Mouse (Mus musculus) urinary bladder, postnatal 4 days (tissue): ENCODE data around the gene Nr1i3.

Source experiments
- DNase-seq, 2 experiments: peaks; one replicate each; pipeline ENCODE4 v3.0.0; 2021 to 2022; ENCODE audit warnings: low spot score in 2 of 2

The Nr1i3 gene

GRCm38 (mm10) chr1:171195046-171195822, 18.5 kb upstream of the Nr1i3 start:
- DNase-seq = no peak

GRCm38 (mm10) chr1:171195887-171196397, 17.8 kb upstream of the Nr1i3 start, which contains the start of gene Pcp4l1:
TSS of gene Pcp4l1 (minus strand) at chr1:171196268.
- peak in 1 of 2 experiments; percentile 42 for DNase-seq

- no peak for DNase-seq
Measured at GRCm38 (mm10) chr1:171199532-171199931, 14.2 kb upstream of the Nr1i3 start.

GRCm38 (mm10) chr1:171200769-171201168, 13.0 kb upstream of the Nr1i3 start:
- DNase-seq = no peak

GRCm38 (mm10) chr1:171203471-171204248, 10.1 kb upstream of the Nr1i3 start:
- DNase-seq = no peak

DNA sequence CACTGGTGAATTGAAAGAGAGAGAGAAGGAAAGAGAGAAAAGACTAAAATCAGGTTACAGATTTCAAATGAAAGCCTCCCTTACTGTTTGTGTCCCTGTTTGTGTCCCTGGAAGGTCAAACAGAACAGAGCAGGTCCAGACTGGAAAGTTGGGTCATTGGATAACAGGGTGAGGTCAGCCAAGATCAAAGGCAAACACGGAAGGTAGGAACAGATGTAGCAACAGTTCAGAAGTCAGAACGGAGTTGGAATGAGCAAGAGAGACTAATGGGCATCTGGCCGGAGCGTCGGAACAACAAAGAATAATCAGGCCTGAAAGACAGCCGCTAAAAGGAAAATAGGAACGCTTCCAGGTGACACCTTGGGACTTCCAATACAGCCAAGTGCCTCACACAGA, 9.5 kb upstream of the Nr1i3 start:
- no peak for DNase-seq

GRCm38 (mm10) chr1:171205704-171206493, 7.9 kb upstream of the Nr1i3 start:
- no peak for DNase-seq

DNA sequence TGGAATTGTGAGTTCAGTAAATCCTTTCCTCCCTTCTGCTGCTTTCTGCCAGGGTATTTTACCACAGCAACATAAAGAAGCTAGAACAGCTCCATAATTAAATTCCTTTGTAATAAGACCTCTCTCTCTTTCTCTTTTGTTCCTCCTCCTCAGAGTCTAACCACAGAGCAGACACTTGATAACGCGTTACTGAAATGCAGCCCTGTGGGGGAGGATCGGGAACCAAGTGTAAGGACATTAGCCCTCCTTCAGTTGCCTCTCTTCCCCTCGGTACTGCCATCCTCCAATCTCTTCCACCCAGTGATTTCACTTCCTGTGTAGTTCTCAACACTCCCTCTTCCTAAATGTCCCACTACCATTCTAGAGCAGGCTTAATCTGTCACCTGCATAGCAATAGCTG, 4.4 kb upstream of the Nr1i3 start:
- DNase-seq = no peak

GRCm38 (mm10) chr1:171212854-171213253, 916 bp upstream of the Nr1i3 start:
- no peak for DNase-seq

- no peak for DNase-seq
Measured at GRCm38 (mm10) chr1:171216241-171216955, 2.6 kb downstream of the Nr1i3 start.

- DNase-seq = peak; percentile 76 to 89
Measured at GRCm38 (mm10) chr1:171220871-171221270, 7.1 kb downstream of the Nr1i3 start.

- DNase-seq = peak in 1 of 2 experiments; percentile 28
Measured at GRCm38 (mm10) chr1:171221281-171222193, 7.8 kb downstream of the Nr1i3 start.

GRCm38 (mm10) chr1:171222238-171223155, 8.7 kb downstream of the Nr1i3 start, which contains the start of gene Tomm40l:
TSS of gene Tomm40l (minus strand) at chr1:171222514.
- DNase-seq = peak; percentile 87 to 93

DNA sequence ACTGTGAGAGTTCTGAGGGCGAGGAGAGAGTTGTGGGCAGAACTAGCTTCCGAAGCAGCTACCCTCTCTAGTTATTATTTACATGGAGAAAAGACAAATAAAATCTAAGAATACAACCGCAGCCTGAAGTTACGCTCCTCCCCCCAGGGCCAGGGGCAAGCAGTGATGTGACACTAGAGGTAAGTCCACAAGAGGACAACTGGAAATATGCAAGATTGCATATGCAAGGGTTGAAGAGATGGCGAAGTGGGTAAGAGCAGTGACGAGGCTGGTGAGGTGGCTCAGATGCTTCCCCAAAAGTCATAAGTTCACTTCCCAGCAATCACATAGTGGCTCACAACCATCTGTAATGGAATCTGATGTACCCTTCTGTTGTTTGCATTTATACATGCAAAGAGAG, 9.4 kb downstream of the Nr1i3 start:
- DNase-seq = no peak

GRCm38 (mm10) chr1:171223796-171224195, 10.0 kb downstream of the Nr1i3 start:
- no peak for DNase-seq

DNA sequence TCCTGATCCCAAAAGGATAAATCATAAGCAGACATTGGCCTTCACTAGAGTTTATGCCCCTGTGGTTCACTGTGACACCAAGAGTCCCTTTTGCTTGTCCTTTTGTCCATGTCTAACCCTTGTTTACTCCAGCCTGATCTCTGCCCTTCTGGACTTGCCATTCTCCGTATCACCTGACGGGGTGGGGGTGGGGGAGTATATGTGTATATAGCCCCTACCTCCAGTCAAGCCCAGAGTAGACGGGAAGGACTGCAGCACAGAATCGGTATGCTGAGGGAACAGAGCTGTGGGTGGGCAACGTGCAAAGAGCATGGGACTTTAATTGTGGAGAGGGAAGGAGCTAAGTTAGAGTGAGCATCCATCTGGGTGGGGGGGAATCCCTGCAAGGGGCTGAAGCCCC, 11.1 kb downstream of the Nr1i3 start, which contains the start of gene Apoa2:
Gene Apoa2, plus strand, starts transcription at position 198 of the 400 bp plus-strand sequence.
- no peak for DNase-seq

DNA sequence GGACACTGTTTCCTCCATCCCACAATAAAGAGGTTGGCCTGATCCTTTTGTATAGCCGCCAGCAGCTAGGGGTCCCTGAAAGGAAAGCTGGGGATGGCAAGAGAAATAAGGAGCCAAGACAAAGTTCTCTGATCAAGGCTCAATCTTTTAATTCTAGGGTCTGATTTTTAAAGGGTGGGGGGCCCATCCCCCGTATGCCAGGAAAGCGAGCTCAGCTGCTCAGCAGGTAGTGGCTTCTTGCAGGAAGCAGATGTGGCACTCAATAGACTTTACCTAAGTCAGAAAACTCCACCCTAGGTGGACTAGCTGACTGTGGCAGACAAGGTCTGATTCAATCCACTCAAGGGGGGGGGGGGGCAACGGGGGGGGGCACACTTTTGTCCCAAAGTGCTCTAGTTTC, 13.0 kb downstream of the Nr1i3 start:
- no peak for DNase-seq

- DNase-seq = no peak
Measured at GRCm38 (mm10) chr1:171227879-171228278, 14.1 kb downstream of the Nr1i3 start.

- DNase-seq = no peak
Measured at GRCm38 (mm10) chr1:171229750-171230149, 16.0 kb downstream of the Nr1i3 start.
